Mouse (Mus musculus) adrenal gland, adult 18-20 months (tissue): ENCODE measurements around the gene Synpo2. TPM values are rescaled to one million over a fixed set of nuclear protein-coding genes. Genes with fewer than 3 reads are reported as not detected.

Experiments used
- DNase-seq, 2 experiments: peaks; one replicate each; pipeline ENCODE4 v3.0.0; 2021 to 2022; ENCODE audit warnings: low spot score in 2 of 2
- total RNA-seq, 2 experiments: library from RNA; stranded (reverse); gene quantifications; 1 replicate in 1 of 2; 2 replicates in 1 of 2; pipeline ENCODE4 v1.2.3; 2021

The Synpo2 gene
- total RNA-seq, 2 experiments from 2014 or later, result 7.6 to 20.7 TPM

GRCm38 (mm10) chr3:123095111-123095510 lies 140.8 kb downstream of the Synpo2 start:
- no peak for DNase-seq

GRCm38 (mm10) chr3:123093640-123094361 lies 142.1 kb downstream of the Synpo2 start:
- DNase-seq, result no peak

- no peak for DNase-seq
Observed at GRCm38 (mm10) chr3:123092913-123093639, 142.9 kb downstream of the Synpo2 start.

GRCm38 (mm10) chr3:123092442-123092841 lies 143.5 kb downstream of the Synpo2 start:
- peak in 1 of 2 experiments; percentile 42 for DNase-seq

GRCm38 (mm10) chr3:123089297-123090020 lies 146.5 kb downstream of the Synpo2 start:
- DNase-seq, result no peak

- DNase-seq, result no peak
Observed at GRCm38 (mm10) chr3:123088284-123088683, 147.7 kb downstream of the Synpo2 start.

- no peak for DNase-seq
Observed at GRCm38 (mm10) chr3:123085871-123086501, 150.0 kb downstream of the Synpo2 start.

GRCm38 (mm10) chr3:123081665-123082064 lies 154.3 kb downstream of the Synpo2 start:
- no peak for DNase-seq

- DNase-seq, result no peak
Observed at GRCm38 (mm10) chr3:123080943-123081342, 155.0 kb downstream of the Synpo2 start.

GRCm38 (mm10) chr3:123080017-123080725 lies 155.8 kb downstream of the Synpo2 start:
- no peak for DNase-seq

GRCm38 (mm10) chr3:123075759-123076158 lies 160.2 kb downstream of the Synpo2 start:
- DNase-seq, result no peak

- DNase-seq, result no peak
Observed at GRCm38 (mm10) chr3:123075034-123075433, 160.9 kb downstream of the Synpo2 start.

- DNase-seq, result no peak
Observed at GRCm38 (mm10) chr3:123073351-123073750, 162.6 kb downstream of the Synpo2 start.

GRCm38 (mm10) chr3:123072472-123072871 lies 163.5 kb downstream of the Synpo2 start:
- no peak for DNase-seq

GRCm38 (mm10) chr3:123070996-123071395 lies 165.0 kb downstream of the Synpo2 start:
- DNase-seq, result no peak

GRCm38 (mm10) chr3:123066836-123067235 lies 169.1 kb downstream of the Synpo2 start:
- DNase-seq, result no peak

- no peak for DNase-seq
Observed at GRCm38 (mm10) chr3:123065466-123065865, 170.5 kb downstream of the Synpo2 start.

GRCm38 (mm10) chr3:123064186-123064585 lies 171.8 kb downstream of the Synpo2 start:
- no peak for DNase-seq

- DNase-seq, result no peak
Observed at GRCm38 (mm10) chr3:123061931-123062330, 174.0 kb downstream of the Synpo2 start.

GRCm38 (mm10) chr3:123058832-123059231 lies 177.1 kb downstream of the Synpo2 start:
- DNase-seq, result no peak

- DNase-seq, result no peak
Observed at GRCm38 (mm10) chr3:123054178-123054577, 181.8 kb downstream of the Synpo2 start.
